8 mouse cellular contexts compared by ENCODE assay signal in genomic region chr7:101971721-101972120, GRCm38 (mm10). TPM values are rescaled to one million over a fixed set of nuclear protein-coding genes. Genes with fewer than 3 reads are reported as not detected.
DNase-seq lines count a peak whose midpoint lies in the region; ATAC-seq and TF ChIP-seq lines count a peak whose summit lies in the region.

No protein-coding gene starts in this region.

- TF ChIP-seq POLR2A in kidney, adult 2 months (IDR thresholded peaks at IDR 0.05; ENCODE audit: low read depth, low read length): no peak

- H3K36me3 ChIP-seq in kidney, adult 2 months (ENCODE audit: control insufficient read depth, insufficient read depth, low read length): no peaks in the 10 kb centered on the region
- H3K36me3 ChIP-seq in hindbrain, embryonic 14.5 days (replicated peaks; ENCODE audit: control insufficient read depth, insufficient read depth): peaks cover under 1% of the 10 kb centered on the region; the same call in 1 of the 2 replicates
- no peaks in the 10 kb centered on the region for H3K36me3 ChIP-seq in midbrain, embryonic 15.5 days (replicated peaks)

- DNase-seq in kidney, adult 2 months: no peak
- DNase-seq in kidney, postnatal 36 days: no peak
- DNase-seq in Patski (ENCODE audit: low read depth, low spot score): no peak
- no peak for DNase-seq in hindbrain, embryonic 14.5 days (ENCODE audit: low spot score)
- DNase-seq in natural killer cell, adult 2 months (ENCODE audit: low spot score in 2 of 2): no peak
- no peak for DNase-seq in lung, postnatal 4 days
- no peak for DNase-seq in right cerebral cortex, postnatal 14 days

- peaks cover 32% of the 10 kb centered on the region for H3K4me1 ChIP-seq in kidney, adult 2 months (ENCODE audit: control insufficient read depth, insufficient read depth, low read length)
- peaks cover 28% of the 10 kb centered on the region for H3K4me1 ChIP-seq in hindbrain, embryonic 14.5 days (replicated peaks; ENCODE audit: control insufficient read depth, insufficient read depth, low read length)
- H3K4me1 ChIP-seq in midbrain, embryonic 15.5 days: peaks cover 35% of the 10 kb centered on the region

- in situ Hi-C loops in Patski (cut with MboI; ENCODE audit: low pct_unique_long_range_greater_than_20kb): no loop called here

- peak overlapping the region; percentile 96 for H3K27ac ChIP-seq in kidney, adult 2 months (ENCODE audit: insufficient read depth, low read depth, low read length)
- H3K27ac ChIP-seq in hindbrain, embryonic 14.5 days: peak overlapping the region; percentile 100
- H3K27ac ChIP-seq in midbrain, embryonic 15.5 days: peak overlapping the region; percentile 99

- TF ChIP-seq CTCF in kidney, adult 2 months (conservative IDR thresholded peaks at IDR 0.05; ENCODE audit: insufficient read depth, insufficient read length, low read depth, low read length): no peak
- TF ChIP-seq CTCF in Patski (IDR thresholded peaks at IDR 0.05): no peak

- POLR2A ChIA-PET in Patski (lab: Charles Lee): interaction anchor here (1.2 kb wide), 1 partner anchor 27 kb away, joined by 3 read pairs; no protein-coding TSS in a partner anchor

- 17% methylated on average over 2 of the region's 2 CpGs for WGBS in kidney, adult 2 months
- 60% methylated on average over 2 of the region's 2 CpGs for WGBS in hindbrain, embryonic 14.5 days
- 60% methylated on average over 2 of the region's 2 CpGs for WGBS in midbrain, embryonic 15.5 days

- H3K4me2 ChIP-seq in hindbrain, embryonic 14.5 days (replicated peaks): peak overlapping the region; percentile 80
- H3K4me2 ChIP-seq in midbrain, embryonic 15.5 days: peak overlapping the region; percentile 66

- H3K9me3 ChIP-seq in hindbrain, embryonic 14.5 days (ENCODE audit: control insufficient read depth, low read length): no peaks in the 10 kb centered on the region
- H3K9me3 ChIP-seq in midbrain, embryonic 15.5 days: no peaks in the 10 kb centered on the region

- CTCF ChIA-PET in Patski (lab: Charles Lee): no interaction called here

- H3K4me3 ChIP-seq in kidney, adult 2 months (ENCODE audit: insufficient read depth, low read depth, low read length): peak overlapping the region; percentile 80
- H3K4me3 ChIP-seq in hindbrain, embryonic 14.5 days (replicated peaks; ENCODE audit: low read length): peak overlapping the region; percentile 83
- peak overlapping the region; percentile 72 for H3K4me3 ChIP-seq in midbrain, embryonic 15.5 days

- H3K27me3 ChIP-seq in kidney, adult 2 months (replicated peaks; ENCODE audit: control insufficient read depth, insufficient read depth, low read length): no peaks in the 10 kb centered on the region
- H3K27me3 ChIP-seq in Patski: no peaks in the 10 kb centered on the region
- no peaks in the 10 kb centered on the region for H3K27me3 ChIP-seq in hindbrain, embryonic 14.5 days (ENCODE audit: control insufficient read depth, insufficient read depth, low read length)
- no peaks in the 10 kb centered on the region for H3K27me3 ChIP-seq in midbrain, embryonic 15.5 days (replicated peaks)

- ATAC-seq in Patski: peak; percentile 5
- no peak for ATAC-seq in hindbrain, embryonic 14.5 days (ENCODE audit: low FRiP score)
- no peak for ATAC-seq in midbrain, embryonic 15.5 days (replicated peaks)

- H3K9ac ChIP-seq in hindbrain, embryonic 14.5 days: peak overlapping the region; percentile 97
- H3K9ac ChIP-seq in midbrain, embryonic 15.5 days: peak overlapping the region; percentile 96; the same call in 1 of the 2 replicates

RNA-seq across cellular contexts. Expression of gene Numa1, which starts 37.8 kb away (rescaled TPM):
- 71.8 and 77.5 TPM in 2 replicates for polyA plus RNA-seq in kidney, adult 2 months (2012; rRNA removed)
- polyA plus RNA-seq in Patski (2021): 156 TPM
- polyA plus RNA-seq in hindbrain, embryonic 14.5 days (2014; fragmentation: Nextera tagmentation; extraction: Ambion mirVana): 50.0 and 50.8 TPM in 2 replicates
- polyA plus RNA-seq in midbrain, embryonic 15.5 days (2015; fragmentation: Nextera tagmentation; extraction: Ambion mirVana): 50.9 and 53.1 TPM in 2 replicates

RNA-seq across cellular contexts. Expression of gene Lrrc51, which starts 38.0 kb away (rescaled TPM):
- 19.6 and 21.6 TPM in 2 replicates for polyA plus RNA-seq in kidney, adult 2 months (2012; rRNA removed)
- polyA plus RNA-seq in Patski (2021): 6.0 TPM
- 12.5 and 15.2 TPM in 2 replicates for polyA plus RNA-seq in hindbrain, embryonic 14.5 days (2014; fragmentation: Nextera tagmentation; extraction: Ambion mirVana)
- polyA plus RNA-seq in midbrain, embryonic 15.5 days (2015; fragmentation: Nextera tagmentation; extraction: Ambion mirVana): 9.1 and 11.4 TPM in 2 replicates

RNA-seq across cellular contexts. Expression of gene Il18bp, which starts 46.8 kb away (rescaled TPM):
- polyA plus RNA-seq in kidney, adult 2 months (2012; rRNA removed): 18.9 and 22.9 TPM in 2 replicates
- 2.4 TPM for polyA plus RNA-seq in Patski (2021)
- 3.0 and 3.5 TPM in 2 replicates for polyA plus RNA-seq in hindbrain, embryonic 14.5 days (2014; fragmentation: Nextera tagmentation; extraction: Ambion mirVana)
- polyA plus RNA-seq in midbrain, embryonic 15.5 days (2015; fragmentation: Nextera tagmentation; extraction: Ambion mirVana): 4.6 and 6.3 TPM in 2 replicates
